Mouse (Mus musculus): ENCODE data around the gene Stx8. TPM values are rescaled to one million over a fixed set of nuclear protein-coding genes. Genes with fewer than 3 reads are reported as not detected.

The Stx8 gene
- total RNA-seq, 2 experiments from 2014 or later: 34.3 to 38.1 TPM

- no peak for DNase-seq (ENCODE audit: low spot score in 2 of 2)
These were observed 170.7 kb downstream of the Stx8 start for GRCm38 (mm10) chr11:68136687-68137086.

- no peak for DNase-seq (ENCODE audit: low spot score in 2 of 2)
These were observed 176.3 kb downstream of the Stx8 start for GRCm38 (mm10) chr11:68142296-68142695.

GRCm38 (mm10) chr11:68144235-68145065 lies 178.5 kb downstream of the Stx8 start:
- no peak for DNase-seq (ENCODE audit: low spot score in 2 of 2)

GRCm38 (mm10) chr11:68145066-68145585 lies 179.1 kb downstream of the Stx8 start:
- no peak for DNase-seq (ENCODE audit: low spot score in 2 of 2)

- DNase-seq (ENCODE audit: low spot score in 2 of 2): no peak
These were observed 179.8 kb downstream of the Stx8 start for GRCm38 (mm10) chr11:68145586-68146455.

- DNase-seq (ENCODE audit: low spot score in 2 of 2): no peak
These were observed 180.5 kb downstream of the Stx8 start for GRCm38 (mm10) chr11:68146456-68146851.

GRCm38 (mm10) chr11:68150938-68151337 lies 184.9 kb downstream of the Stx8 start:
- no peak for DNase-seq (ENCODE audit: low spot score in 2 of 2)

GRCm38 (mm10) chr11:68155821-68156220 lies 189.8 kb downstream of the Stx8 start:
- DNase-seq (ENCODE audit: low spot score in 2 of 2): no peak

GRCm38 (mm10) chr11:68158166-68158565 lies 192.2 kb downstream of the Stx8 start:
- DNase-seq (ENCODE audit: low spot score in 2 of 2): no peak

- DNase-seq (ENCODE audit: low spot score in 2 of 2): no peak
These were observed 193.9 kb downstream of the Stx8 start for GRCm38 (mm10) chr11:68159867-68160266.

GRCm38 (mm10) chr11:68164408-68164807 lies 198.4 kb downstream of the Stx8 start:
- DNase-seq (ENCODE audit: low spot score in 2 of 2): no peak

GRCm38 (mm10) chr11:68168427-68168826 lies 202.4 kb downstream of the Stx8 start:
- DNase-seq (ENCODE audit: low spot score in 2 of 2): no peak

GRCm38 (mm10) chr11:68171973-68172647 lies 206.1 kb downstream of the Stx8 start:
- no peak for DNase-seq (ENCODE audit: low spot score in 2 of 2)

- no peak for DNase-seq (ENCODE audit: low spot score in 2 of 2)
These were observed 206.7 kb downstream of the Stx8 start for GRCm38 (mm10) chr11:68172648-68173045.

GRCm38 (mm10) chr11:68176550-68176949 lies 210.6 kb downstream of the Stx8 start:
- no peak for DNase-seq (ENCODE audit: low spot score in 2 of 2)

GRCm38 (mm10) chr11:68177415-68177814 lies 211.4 kb downstream of the Stx8 start:
- no peak for DNase-seq (ENCODE audit: low spot score in 2 of 2)

- DNase-seq (ENCODE audit: low spot score in 2 of 2): peak; percentile 18 to 42
These were observed 219.7 kb downstream of the Stx8 start for GRCm38 (mm10) chr11:68185647-68186046.

- no peak for DNase-seq (ENCODE audit: low spot score in 2 of 2)
These were observed 221.2 kb downstream of the Stx8 start for GRCm38 (mm10) chr11:68187242-68187641.

GRCm38 (mm10) chr11:68188695-68189201 lies 222.8 kb downstream of the Stx8 start:
- no peak for DNase-seq (ENCODE audit: low spot score in 2 of 2)

- DNase-seq (ENCODE audit: low spot score in 2 of 2): peak; percentile 31 to 32
These were observed 224.9 kb downstream of the Stx8 start for GRCm38 (mm10) chr11:68190849-68191248.

GRCm38 (mm10) chr11:68195168-68195567 lies 229.2 kb downstream of the Stx8 start:
- no peak for DNase-seq (ENCODE audit: low spot score in 2 of 2)

Measured in left cerebral cortex, adult 18-20 months (tissue).